Mouse (Mus musculus): ENCODE results near the gene Gps2.
A peak's percentile ranks its signal among the peaks of the same experiment; 100 is the strongest.

- TF ChIP-seq CTCF (IDR thresholded peaks at IDR 0.05; ENCODE audit: low read depth), result peak; percentile 70
- no peak for TF ChIP-seq EP300 (IDR thresholded peaks at IDR 0.05; ENCODE audit: low read depth)
Observed at GRCm38 (mm10) chr11:69960616-69961015, 46.9 kb downstream of the Gps2 start.
